Mouse (Mus musculus): ENCODE measurements around the gene Olfr881.

The Olfr881 gene

GRCm38 (mm10) chr9:37991525-37991924, at the start of gene Olfr881:
Gene Olfr881, plus strand, starts transcription at chr9:37991825.
- no peak for DNase-seq

- DNase-seq: peak; percentile 23
Measured at GRCm38 (mm10) chr9:37998581-37999204, 7.1 kb downstream of the Olfr881 start.

GRCm38 (mm10) chr9:38000021-38000420, 8.4 kb downstream of the Olfr881 start:
- peak; percentile 83 for DNase-seq

- no peak for DNase-seq
Measured at GRCm38 (mm10) chr9:38025508-38025907, 33.9 kb downstream of the Olfr881 start, which contains the start of gene Olfr883. Gene Olfr883, plus strand, starts transcription at chr9:38025808.
